Mouse (Mus musculus): Measurements from ENCODE around the gene C2cd2.

The C2cd2 gene

DNA sequence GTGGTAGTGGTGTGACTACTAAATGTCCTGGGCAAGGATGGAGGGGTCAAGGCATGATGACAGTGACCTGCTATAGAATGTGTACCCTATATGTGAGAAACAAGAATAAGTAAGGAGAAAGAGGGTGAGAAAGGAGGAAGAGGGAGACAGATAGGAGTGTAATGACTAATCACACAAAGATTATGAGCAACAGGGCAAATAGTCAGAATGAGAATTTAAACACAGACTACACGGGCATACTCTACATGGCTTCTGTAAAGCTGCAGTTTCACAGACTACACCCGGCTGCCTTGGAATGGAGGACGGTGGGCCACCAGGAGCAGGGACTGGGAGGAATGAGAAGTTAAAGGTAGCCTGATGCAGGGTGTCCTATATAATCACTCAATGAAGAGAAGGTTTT, 84.9 kb downstream of the C2cd2 start:
- DNase-seq = no peak

DNA sequence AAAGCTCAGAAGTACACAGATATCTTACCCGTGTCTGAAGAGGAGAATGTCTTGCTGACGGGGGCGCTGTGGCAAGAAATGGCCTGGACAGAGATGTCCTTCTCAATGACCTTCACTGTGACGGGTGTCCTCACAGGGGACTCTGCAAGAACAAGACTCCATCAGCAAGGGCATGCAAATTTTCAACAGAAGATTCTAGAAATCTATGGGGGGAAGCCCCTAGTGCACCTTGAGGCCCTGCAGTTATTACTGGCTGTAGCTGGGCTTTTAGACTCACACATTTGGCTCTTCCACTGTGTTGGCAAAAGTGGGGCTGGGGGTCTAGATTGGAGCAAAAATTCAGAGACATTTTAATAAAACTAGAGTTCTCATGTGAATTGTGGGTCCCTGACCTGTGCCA, 87.3 kb downstream of the C2cd2 start:
- DNase-seq = no peak

DNA sequence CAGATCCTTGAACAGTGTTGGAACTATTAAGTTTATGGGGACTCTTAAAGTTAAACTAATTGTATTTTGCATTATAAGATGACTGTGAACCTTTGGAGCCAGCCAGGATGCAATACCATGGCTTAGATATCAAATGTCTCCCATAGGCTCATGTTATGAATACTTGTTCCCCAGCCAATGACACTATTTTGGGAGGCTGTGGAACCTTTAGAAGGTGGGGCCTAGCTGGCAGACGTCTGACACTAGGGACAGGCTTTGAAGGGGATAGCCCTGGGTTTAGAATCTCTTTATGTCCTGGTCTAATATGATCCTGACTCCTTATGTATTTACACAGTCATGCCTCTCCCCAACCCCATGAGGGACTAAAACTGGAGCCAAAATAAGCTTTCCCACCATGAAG, 88.0 kb downstream of the C2cd2 start:
- DNase-seq = no peak

DNA sequence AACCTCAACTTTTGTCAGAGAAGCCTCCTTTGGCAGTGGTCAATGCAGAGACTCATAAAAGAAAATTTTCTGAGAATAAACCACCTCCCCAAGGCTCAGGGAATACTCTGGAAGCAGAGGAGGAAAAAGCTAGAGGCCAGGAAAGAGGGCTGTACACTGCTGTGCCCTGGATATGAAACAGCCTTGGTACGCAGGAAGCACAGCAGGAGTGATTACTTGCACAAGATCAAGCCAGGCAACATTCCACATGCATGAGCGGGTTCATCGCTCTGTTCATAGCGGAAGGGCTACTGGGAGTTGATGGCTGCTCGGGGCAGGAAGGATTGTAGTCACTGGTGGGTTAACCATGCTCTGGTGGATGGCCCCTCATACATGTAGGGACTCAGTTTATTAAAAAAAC, 89.7 kb downstream of the C2cd2 start:
- peak; percentile 29 for DNase-seq

DNA sequence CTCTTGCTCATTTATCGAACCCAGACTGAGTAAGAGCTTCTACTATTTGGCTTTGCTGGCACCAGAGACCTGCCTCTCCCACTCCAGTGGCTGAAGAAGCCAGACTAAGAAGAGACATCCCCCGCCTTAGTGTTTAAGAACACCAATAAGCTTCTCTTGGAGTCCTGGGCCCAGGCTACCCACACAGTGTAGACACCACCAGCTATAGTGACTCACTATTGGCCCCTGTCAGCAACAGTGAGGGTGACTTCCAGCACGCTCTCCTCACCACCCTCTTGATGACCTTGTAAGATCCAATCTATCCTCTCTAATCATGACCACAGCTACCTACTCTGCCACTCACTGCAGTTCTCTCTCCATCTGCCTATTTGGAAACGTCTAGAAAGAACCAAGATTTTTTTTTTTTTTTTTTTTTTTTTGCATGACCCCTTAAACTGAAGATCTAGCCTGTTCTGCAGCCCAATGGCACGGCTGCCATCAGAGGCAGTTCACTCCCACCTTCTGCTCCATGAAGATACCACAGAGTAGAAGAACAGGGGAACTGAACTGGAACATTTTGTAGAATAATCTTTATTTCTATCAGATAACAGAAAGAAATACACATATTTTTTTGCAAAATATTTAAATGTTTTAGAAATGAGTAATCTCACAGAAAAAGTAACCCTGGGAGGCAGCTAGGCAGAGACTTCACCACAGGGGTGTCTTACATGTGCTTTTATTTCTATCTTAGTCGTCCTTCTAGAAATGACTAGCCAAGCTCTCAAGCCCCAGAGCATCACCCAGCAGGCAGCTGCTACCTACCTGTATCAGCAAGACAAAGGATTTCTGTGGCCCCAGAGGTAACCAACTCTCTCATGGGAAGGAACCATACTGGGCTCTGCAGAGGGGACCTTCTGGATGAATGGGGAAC, 93.0 kb downstream of the C2cd2 start:
- DNase-seq = no peak

DNA sequence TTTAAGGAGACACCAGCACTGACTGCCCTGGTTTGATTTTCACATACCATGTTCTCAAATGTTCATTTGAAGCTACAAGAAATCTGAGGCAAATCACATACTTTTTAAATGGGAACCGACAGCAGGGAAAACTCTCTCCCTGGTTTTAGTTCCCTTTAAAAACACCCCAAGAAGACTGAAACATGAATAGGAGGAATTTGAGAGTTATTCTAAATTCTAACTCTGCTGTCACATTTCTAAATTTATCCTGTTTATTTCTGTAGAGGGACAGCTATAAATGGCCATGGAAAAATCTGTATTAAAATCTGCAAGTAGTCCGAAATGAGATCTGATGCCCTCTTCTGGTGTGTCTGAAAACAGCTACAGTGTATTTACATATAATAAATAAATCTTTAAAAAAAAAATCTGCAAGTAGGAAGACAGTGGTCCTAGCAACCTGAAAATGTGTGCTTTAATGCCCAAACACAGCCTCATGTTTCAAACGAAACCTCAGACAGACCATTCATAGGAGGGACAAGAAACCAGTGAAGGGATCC, 98.4 kb downstream of the C2cd2 start:
- DNase-seq = no peak

DNA sequence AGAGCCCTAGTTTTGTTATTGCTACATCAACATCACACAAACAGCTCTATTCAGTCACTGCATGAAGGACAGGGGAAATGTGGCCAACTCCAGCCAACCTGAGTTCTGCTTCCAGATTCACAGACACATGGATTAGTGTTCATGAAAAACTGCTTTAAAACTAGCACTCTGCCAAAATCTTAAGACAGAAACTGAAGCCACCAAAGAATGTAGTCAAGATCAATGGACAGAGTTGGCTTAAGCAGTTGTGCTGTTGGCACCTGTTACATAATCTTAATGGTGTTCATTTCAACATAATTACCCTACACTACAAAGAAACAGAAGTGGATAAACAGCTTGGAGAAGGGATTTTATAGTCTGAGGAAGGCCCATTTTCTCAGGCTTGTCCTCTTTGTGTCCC, 106.3 kb downstream of the C2cd2 start:
- no peak for DNase-seq

DNA sequence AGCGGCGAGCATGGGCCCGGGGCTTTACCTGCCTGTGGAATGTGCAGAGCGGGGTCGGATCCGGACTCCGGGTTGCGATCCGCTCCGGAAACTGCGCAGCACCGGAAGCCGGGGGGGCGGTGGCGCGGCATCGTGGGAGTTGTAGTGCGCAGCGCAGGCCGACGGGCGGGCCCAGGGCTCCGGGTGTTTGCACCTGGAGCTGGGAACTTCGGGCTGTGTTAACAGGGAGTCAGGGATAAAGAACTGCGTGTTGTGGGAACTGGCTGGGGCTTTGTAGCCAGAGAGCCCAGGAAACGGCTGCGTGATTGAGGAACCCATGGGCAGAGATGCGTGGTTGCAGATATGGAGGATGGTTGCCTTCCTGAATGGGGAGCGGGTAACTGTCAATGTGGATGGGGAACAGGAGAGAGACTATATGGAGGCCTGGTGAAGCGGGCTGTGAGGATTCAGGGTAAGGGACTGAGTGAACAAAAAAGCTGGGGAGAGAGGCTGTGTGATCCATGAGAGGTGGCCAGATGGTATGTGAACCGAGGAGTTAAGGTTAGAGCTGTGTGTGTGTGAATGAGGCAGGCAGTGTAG, 110.6 kb downstream of the C2cd2 start, which contains the start of gene Prdm15:
Gene Prdm15 (minus strand): TSS at position 110 of the 579 bp plus-strand sequence.
- peak; percentile 88 for DNase-seq

DNA sequence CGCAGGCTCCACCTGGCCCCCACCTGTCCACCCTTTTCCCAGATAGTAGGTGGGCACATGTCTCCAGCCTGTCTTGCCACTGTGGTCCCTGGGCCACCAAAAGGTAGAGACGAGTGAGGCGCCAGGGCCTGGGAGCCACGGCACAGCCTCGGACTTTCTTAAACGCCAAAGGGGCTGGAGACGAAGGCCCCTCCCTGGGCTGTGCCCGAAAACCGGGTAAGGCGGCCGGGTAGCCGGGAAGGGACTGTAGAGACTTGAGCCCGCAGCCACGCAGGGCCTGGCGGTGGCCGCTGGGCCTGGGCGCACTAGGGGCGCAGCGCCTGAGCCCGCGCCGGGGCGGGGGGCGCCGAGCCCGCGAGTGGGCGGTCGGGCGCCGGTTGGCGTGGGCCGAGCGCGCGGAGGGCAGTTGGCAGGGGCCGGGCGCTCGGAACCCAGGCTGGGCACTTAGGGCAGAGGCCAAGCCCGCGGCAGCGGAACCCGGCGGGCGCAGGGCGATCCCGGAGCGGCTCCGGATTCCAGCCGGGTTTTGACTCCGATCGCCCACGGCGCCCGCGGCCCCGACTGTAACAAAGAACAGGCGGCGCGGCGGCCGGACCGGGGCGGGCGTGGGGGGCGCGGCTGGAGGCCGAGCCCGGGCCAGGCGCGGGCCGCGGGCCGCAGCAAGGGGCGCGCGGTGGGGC, 111.2 kb downstream of the C2cd2 start:
- peak; percentile 90 for DNase-seq

DNA sequence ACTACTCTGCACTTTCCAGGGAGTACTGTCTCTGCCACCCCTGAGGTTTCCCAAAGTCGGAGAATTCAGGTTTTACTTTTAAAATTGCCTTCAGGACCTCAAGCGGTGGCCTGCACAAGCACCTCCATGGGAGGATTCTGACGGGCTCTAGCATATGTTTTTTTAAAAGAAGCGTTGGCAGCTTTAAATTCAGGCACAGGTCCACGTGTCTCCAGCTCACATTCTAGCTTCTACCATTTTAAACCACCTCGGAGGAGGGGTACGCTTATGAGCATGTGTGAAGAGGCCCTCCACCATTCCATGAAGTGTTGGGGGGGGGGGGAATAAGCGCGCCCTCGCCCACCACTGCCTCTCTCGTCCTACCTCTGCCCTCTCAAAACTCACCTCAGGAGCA, 111.7 kb downstream of the C2cd2 start:
- DNase-seq = peak; percentile 37

DNA sequence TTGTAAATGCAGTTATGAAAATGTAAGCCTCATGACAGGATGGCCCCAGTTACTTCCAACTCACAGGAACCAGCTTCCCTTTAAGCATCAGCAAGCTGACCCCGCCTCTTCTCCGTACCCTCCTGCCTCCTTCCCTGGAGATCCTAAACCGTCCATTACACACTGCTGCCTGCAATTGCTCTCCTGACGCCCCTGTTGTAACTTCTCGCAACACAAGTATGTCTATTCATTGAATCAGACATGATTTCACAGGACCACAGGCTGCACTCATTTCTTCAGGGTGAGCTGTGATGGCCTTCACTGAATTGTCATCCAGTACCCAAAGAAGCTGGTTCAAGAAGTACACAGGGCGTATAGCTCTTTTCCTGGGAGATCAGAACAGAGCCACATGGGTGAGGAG, 113.6 kb downstream of the C2cd2 start:
- DNase-seq = no peak

DNA sequence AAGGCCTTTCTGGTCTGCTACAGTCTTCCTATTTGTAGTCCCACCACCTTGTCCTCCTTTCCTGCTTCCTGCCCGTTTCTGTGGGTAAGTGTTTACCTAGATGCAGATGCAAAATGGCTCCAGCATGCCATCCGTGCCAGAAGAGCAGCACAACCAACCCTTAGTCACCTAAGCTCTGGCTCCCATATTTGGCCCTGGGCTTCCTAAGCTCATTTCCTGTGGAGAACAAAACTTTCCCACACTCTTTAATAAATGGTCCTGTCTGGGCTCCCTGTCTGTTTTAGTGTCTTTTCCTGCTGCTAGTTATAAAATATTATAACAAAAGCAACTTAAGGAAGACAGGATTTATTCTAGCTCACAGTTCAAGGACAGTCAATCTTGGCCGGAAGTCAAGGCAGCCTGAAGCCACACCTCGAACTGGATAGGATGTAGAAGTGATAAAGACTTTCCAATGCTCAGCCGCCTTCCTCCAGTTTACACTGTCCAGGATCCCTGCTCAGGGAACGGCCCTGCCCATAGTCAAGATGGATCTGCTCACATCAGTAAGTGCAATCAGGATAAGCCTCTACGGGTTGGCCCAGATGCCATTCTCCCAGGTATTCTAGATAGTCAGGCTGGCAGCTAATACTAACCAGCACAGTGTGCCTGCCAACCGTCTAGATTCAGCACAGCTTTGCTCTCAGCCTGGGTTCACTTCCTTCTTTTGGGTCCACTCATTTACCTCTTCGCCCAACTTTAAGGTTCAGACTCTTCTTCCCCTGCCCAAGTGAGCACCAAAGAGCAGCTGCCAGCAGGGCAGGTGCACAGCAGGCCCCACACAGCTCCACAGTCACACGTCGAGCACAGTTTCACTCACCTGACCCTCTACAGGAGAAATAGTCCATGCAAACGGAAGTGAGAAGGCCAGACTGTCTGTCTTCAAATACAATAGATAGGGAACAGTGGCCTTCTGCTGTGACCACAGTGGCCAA, 117.1 kb downstream of the C2cd2 start:
- DNase-seq = no peak

DNA sequence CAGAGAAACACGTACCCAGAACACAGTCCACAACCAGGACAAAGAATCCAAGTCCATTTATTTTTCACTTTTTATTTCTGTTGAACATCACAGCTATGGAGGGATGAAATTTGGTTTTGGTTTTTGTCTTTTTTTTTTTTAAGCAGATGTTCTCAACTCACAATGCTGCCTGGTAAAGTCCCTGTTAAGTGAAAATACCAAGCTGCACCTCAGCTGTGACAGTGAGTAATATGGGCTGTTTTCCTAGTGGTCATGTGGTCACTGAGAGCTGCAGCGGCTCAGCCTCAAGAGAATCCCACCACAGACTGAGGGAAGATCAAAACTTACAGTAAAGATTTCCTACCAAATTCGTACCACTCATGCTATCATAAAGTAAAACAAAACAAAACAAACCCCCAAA, 130.2 kb downstream of the C2cd2 start:
- no peak for DNase-seq

DNA sequence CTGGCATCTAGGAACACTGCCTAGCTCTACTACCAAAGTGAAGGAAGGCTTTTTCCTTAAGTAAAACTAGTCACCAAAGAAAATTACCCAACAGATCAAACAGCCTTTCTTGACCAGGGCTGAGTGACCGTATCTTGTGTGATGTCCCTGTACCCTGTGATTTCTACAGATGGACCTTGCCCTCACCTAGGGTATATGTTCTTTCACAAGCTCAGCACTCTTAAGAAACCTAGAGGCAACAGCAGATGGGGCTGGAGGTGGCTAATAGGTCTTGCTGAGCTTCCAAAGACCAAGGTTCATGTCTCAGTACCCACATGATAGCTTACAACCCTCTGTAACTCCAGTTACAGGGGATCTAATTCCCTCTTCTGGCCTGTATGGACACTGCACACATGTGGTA, 134.2 kb downstream of the C2cd2 start:
- DNase-seq = no peak

DNA sequence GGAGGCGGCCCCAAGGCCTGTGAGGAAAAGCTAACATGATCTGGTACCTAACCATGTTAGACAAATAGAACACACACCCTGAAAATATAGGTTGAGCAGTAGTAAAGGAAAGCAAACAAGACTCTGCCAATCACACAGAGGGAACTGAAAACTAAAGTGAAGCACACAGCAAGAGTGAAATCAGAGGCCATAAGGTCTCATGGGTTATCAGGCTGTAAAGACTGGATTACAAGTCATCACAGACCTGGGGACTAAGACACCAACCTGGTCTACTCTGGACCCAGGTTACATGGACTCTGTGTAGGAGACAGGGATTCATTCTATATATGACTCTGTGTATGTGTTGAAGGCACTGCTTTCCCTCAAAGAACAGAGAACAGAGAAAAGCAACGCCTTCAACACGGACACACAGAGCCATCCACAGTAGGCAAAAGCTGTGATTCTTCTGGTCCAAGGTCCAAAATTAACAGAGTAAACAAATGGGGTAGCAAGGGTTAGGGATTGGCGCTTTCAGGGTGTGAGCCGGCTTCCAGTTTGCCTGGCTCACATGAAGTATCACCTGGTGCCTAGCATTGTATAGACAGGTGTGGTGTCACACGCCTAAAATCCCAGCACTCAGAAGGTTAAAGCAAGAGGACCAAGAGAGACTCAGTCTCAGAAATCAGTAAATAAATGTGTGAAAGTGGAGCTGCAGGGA, 138.9 kb downstream of the C2cd2 start:
- DNase-seq = peak; percentile 48

DNA sequence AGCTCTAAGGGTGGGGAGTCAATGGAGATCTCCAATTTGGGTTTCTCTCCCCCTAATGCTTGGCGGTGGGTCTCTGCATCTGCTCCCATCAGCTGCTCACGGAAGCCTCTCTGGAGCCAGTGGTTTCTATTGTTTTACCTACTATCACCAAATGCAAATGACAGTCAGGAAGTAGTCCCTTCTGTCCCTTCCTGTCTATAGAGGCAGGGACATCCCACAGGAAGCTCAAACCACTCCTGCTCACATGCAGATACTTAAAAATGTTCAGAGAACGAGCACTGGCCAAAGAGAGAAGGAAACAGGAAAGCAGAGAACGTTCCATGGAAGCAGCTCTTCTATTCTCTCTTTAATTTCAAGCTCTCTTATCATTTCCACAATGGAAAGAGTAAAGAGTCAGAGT, 142.9 kb downstream of the C2cd2 start:
- no peak for DNase-seq

DNA sequence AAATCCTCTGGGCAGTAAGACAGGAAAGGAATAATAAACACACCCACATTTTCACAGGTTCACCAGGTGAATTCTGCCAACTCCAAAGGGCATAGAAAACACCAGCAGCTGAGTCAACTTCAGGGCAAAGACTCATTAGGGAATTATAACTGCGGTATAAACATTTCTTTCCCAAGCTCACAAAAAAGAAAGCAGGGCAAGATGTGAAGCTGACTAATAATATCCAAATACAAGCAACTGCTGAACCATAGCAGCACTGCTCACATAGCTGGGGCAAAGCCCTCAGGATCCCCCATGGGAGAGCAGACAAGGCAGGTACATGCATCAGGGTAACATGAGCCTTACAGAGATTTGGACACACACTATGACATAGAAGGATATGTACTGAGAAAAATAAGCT, 145.0 kb downstream of the C2cd2 start:
- no peak for DNase-seq

DNA sequence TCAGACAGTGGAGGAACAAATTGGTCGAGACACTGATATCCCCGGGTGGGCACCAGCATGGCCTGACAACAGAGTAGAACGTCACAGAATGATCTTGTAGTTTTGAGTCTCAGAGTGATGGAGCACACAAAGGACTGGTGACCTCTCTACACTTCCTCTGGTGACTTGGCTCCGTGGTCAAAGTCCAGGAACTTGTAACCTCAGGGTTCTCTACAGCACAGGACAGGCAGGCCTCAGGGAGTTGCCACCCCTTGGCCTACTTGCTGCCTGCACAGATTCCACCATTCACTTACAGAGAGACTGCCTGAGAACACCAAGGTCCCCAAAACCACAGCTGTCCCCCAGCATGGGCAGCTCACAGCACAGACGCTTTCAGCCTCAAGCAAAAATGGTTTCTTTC, 147.1 kb downstream of the C2cd2 start:
- peak; percentile 27 for DNase-seq

DNA sequence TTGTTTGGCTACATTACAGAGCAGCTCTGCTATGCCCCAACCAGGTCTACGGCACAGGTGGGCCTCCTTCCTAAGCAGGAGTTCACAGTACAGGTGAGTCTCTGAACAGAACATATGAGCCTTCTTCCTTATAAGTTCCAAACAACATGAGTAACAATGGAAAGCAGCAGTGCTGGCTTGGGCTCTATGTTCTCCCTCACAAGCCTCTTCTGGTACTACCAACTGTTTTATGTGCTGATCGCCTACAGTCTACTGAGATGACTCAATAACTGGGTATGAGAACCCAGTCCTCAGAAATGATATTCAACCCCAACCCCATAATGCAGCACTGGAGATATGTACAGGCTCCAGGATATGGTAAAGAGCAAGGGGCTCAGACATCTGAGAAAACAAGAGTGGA, 148.3 kb downstream of the C2cd2 start:
- DNase-seq = no peak

DNA sequence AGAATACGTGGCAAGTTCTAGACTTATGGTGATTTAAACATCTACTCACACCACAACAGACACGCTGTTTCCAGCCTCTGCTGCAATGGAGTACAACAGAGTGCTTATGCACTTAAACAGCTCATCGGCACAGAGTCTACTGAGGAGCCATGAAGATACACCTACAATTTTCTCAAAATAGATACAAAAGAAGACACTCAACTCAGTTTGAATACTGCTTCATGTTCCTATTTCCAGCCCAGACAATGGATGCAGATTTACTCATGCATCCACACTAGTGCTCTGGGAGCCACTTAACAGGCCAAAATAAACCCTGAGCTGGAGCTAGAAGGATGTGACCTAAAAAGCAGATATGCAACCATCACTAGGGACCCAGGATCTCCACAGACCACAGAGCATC, 153.5 kb downstream of the C2cd2 start:
- DNase-seq = no peak

DNA sequence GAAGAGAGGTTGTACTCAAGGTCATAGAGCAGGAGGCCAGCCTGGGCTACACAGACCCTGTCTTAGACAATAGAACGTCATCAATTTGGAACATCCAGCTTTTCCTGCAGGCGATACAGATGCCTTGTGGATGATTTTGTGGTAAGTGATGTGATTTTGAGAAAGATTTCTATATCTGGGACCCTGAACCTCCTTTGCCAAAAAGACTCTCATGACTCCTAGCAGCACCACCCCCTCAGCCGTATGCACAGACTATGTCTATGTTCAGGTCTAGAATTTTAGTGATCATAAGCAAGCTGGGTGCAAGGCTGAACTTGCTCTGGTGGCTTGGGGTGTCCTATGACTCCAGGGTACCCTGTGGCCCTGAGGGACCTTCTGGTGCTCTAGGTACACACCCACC, 156.8 kb downstream of the C2cd2 start:
- no peak for DNase-seq
